Comparison of ENCODE assay signal across 14 mouse cellular contexts in the genomic region with DNA sequence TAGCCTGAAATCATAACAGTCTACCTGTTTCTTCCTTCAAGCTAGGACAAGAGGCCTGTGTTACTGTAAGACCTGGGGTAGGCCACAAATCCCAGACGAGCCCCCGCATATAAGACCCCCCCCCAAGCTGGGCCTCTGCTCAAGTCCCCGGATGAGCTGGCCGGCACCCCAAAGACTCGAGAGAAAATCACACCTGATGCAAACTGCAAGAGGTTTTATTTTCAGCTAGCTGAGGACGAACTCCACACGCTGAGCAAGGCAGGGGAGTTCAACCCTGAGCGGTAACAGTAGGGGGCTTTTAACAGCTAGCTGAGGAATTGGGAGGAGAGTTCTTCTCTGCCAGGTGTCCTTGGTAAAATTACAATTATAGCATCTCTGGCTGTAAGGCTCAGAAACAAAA. TPM values are rescaled to one million over a fixed set of nuclear protein-coding genes. Genes with fewer than 3 reads are reported as not detected.
DNase-seq lines count a peak whose midpoint lies in the region; ATAC-seq lines count a peak whose summit lies in the region.
"Had no signal": no experiment of that assay in that cellular context is flagged by ENCODE, and none has a peak within 500 bp of the region (broad histone marks: within the 10 kb centered on the region; RNA-seq: fewer than 3 reads in every experiment).

No protein-coding gene starts in this region.

- H3K27me3 ChIP-seq in embryonic facial prominence, embryonic 13.5 days: no peaks in the 10 kb centered on the region
- H3K27me3 ChIP-seq in hindbrain, embryonic 16.5 days (replicated peaks; ENCODE audit: control insufficient read depth, insufficient read depth, low read length): no peaks in the 10 kb centered on the region
- no peaks in the 10 kb centered on the region for H3K27me3 ChIP-seq in midbrain, embryonic 12.5 days

- peak; percentile 64 for DNase-seq in R1 (ENCODE audit: low read depth, low spot score)
- no peak for DNase-seq in cerebellum, adult 8-10 months
- DNase-seq in gastrocnemius, adult 8-10 months (ENCODE audit: low spot score in 2 of 2): no peak
- no peak for DNase-seq in thymus, postnatal 14 days
- DNase-seq: cerebellum, adult 11-12 months; gastrocnemius, postnatal 25 days; heart, postnatal 4 days; kidney, postnatal 36 days had no signal

- peak overlapping the region; percentile 20 for H3K4me3 ChIP-seq in embryonic facial prominence, embryonic 13.5 days
- 0 out of 2 replicates have a peak overlapping the region, but pooled peaks have one; percentile 1 for H3K4me3 ChIP-seq in hindbrain, embryonic 16.5 days (ENCODE audit: low read length)
- peak overlapping the region; percentile 18 for H3K4me3 ChIP-seq in midbrain, embryonic 12.5 days

- ATAC-seq in embryonic facial prominence, embryonic 13.5 days (ENCODE audit: insufficient number of reproducible peaks, insufficient read depth, low FRiP score, low TSS enrichment, low read depth): no peak
- no peak for ATAC-seq in hindbrain, embryonic 16.5 days
- ATAC-seq in midbrain, embryonic 12.5 days (ENCODE audit: low FRiP score, low read depth): no peak

- WGBS in embryonic facial prominence, embryonic 13.5 days: 95% methylated on average over 8 of the region's 8 CpGs
- 88% methylated on average over 8 of the region's 8 CpGs for WGBS in hindbrain, embryonic 16.5 days
- WGBS in midbrain, embryonic 12.5 days: 95% methylated on average over 8 of the region's 8 CpGs

- no peaks in the 10 kb centered on the region for H3K9me3 ChIP-seq in embryonic facial prominence, embryonic 13.5 days
- no peaks in the 10 kb centered on the region for H3K9me3 ChIP-seq in hindbrain, embryonic 16.5 days (ENCODE audit: control insufficient read depth, low read length)
- no peaks in the 10 kb centered on the region for H3K9me3 ChIP-seq in midbrain, embryonic 12.5 days

- no peak overlapping the region for H3K9ac ChIP-seq in embryonic facial prominence, embryonic 13.5 days
- H3K9ac ChIP-seq in hindbrain, embryonic 16.5 days (ENCODE audit: low read depth, low read length): no peak overlapping the region
- H3K9ac ChIP-seq in midbrain, embryonic 12.5 days (replicated peaks): no peak overlapping the region

- H3K36me3 ChIP-seq in embryonic facial prominence, embryonic 13.5 days: peaks cover 39% of the 10 kb centered on the region
- H3K36me3 ChIP-seq in hindbrain, embryonic 16.5 days (ENCODE audit: control insufficient read depth, insufficient read depth, low read length): peaks cover 10% of the 10 kb centered on the region; the same call in 1 of the 2 replicates
- peaks cover 39% of the 10 kb centered on the region for H3K36me3 ChIP-seq in midbrain, embryonic 12.5 days

- peaks cover 18% of the 10 kb centered on the region for H3K4me1 ChIP-seq in embryonic facial prominence, embryonic 13.5 days
- H3K4me1 ChIP-seq in hindbrain, embryonic 16.5 days (ENCODE audit: control insufficient read depth, insufficient read depth, low read depth, low read length): peaks cover 18% of the 10 kb centered on the region
- peaks cover 32% of the 10 kb centered on the region for H3K4me1 ChIP-seq in midbrain, embryonic 12.5 days

- no peak overlapping the region for H3K27ac ChIP-seq in embryonic facial prominence, embryonic 13.5 days
- H3K27ac ChIP-seq in hindbrain, embryonic 16.5 days (ENCODE audit: low read depth, low read length): no peak overlapping the region
- H3K27ac ChIP-seq in midbrain, embryonic 12.5 days (replicated peaks): no peak overlapping the region

- H3K4me2 ChIP-seq in embryonic facial prominence, embryonic 13.5 days: peak overlapping the region; percentile 73
- peak overlapping the region; percentile 38 for H3K4me2 ChIP-seq in hindbrain, embryonic 16.5 days (ENCODE audit: low read length)
- H3K4me2 ChIP-seq in midbrain, embryonic 12.5 days (replicated peaks): peak overlapping the region; percentile 34

RNA-seq across cellular contexts. Expression of gene Rnf168, which starts 3.0 kb away (rescaled TPM):
- polyA plus RNA-seq in embryonic facial prominence, embryonic 13.5 days (2015; fragmentation: Nextera tagmentation; extraction: Ambion mirVana): 40.3 and 41.6 TPM in 2 replicates
- polyA plus RNA-seq in hindbrain, embryonic 16.5 days (2015; fragmentation: Nextera tagmentation; extraction: Ambion mirVana): 23.4 and 23.8 TPM in 2 replicates
- polyA plus RNA-seq in midbrain, embryonic 12.5 days (2016; fragmentation: Nextera tagmentation; extraction: Ambion mirVana): 37.4 and 41.0 TPM in 2 replicates
- 10 to 100 TPM in 2 of 4 experiments, 1 to 10 TPM in 2; 8.5 to 11.7 (median 10.2) TPM for total RNA-seq in gastrocnemius, adult 8-10 months (2022)

RNA-seq across cellular contexts. Expression of gene Smco1, which starts 8.9 kb away (rescaled TPM):
- polyA plus RNA-seq in embryonic facial prominence, embryonic 13.5 days (2015; fragmentation: Nextera tagmentation; extraction: Ambion mirVana): 0.18 TPM in 1 of 2 replicates, not detected in the other
- polyA plus RNA-seq in hindbrain, embryonic 16.5 days (2015; fragmentation: Nextera tagmentation; extraction: Ambion mirVana): not detected in 2 replicates
- polyA plus RNA-seq in midbrain, embryonic 12.5 days (2016; fragmentation: Nextera tagmentation; extraction: Ambion mirVana): not detected in 2 replicates
- 10 to 100 TPM; 55.5 to 79.7 (median 66.0) TPM for total RNA-seq in gastrocnemius, adult 8-10 months (2022)
- total RNA-seq: left cerebral cortex, postnatal 14 days; megakaryocyte progenitor cell, adult 5-6 weeks had no signal
- polyA plus RNA-seq: embryonic facial prominence, embryonic 11.5 days had no signal

RNA-seq across cellular contexts. Expression of gene Wdr53, which starts 33.2 kb away (rescaled TPM):
- 21.3 and 23.4 TPM in 2 replicates for polyA plus RNA-seq in embryonic facial prominence, embryonic 13.5 days (2015; fragmentation: Nextera tagmentation; extraction: Ambion mirVana)
- 14.2 and 15.8 TPM in 2 replicates for polyA plus RNA-seq in hindbrain, embryonic 16.5 days (2015; fragmentation: Nextera tagmentation; extraction: Ambion mirVana)
- polyA plus RNA-seq in midbrain, embryonic 12.5 days (2016; fragmentation: Nextera tagmentation; extraction: Ambion mirVana): 14.4 and 16.8 TPM in 2 replicates
- 1 to 10 TPM; 5.5 to 8.0 (median 6.5) TPM for total RNA-seq in gastrocnemius, adult 8-10 months (2022)

RNA-seq across cellular contexts. Expression of gene Fbxo45, which starts 33.3 kb away (rescaled TPM):
- 7.3 and 11.0 TPM in 2 replicates for polyA plus RNA-seq in embryonic facial prominence, embryonic 13.5 days (2015; fragmentation: Nextera tagmentation; extraction: Ambion mirVana)
- polyA plus RNA-seq in hindbrain, embryonic 16.5 days (2015; fragmentation: Nextera tagmentation; extraction: Ambion mirVana): 5.6 and 6.0 TPM in 2 replicates
- polyA plus RNA-seq in midbrain, embryonic 12.5 days (2016; fragmentation: Nextera tagmentation; extraction: Ambion mirVana): 21.5 and 26.8 TPM in 2 replicates
- total RNA-seq in gastrocnemius, adult 8-10 months (2022): 10 to 100 TPM; 15.9 to 20.6 (median 16.7) TPM

RNA-seq across cellular contexts. Expression of gene Ubxn7, which starts 51.8 kb away (rescaled TPM):
- polyA plus RNA-seq in embryonic facial prominence, embryonic 13.5 days (2015; fragmentation: Nextera tagmentation; extraction: Ambion mirVana): 32.3 and 34.5 TPM in 2 replicates
- 17.9 and 18.3 TPM in 2 replicates for polyA plus RNA-seq in hindbrain, embryonic 16.5 days (2015; fragmentation: Nextera tagmentation; extraction: Ambion mirVana)
- 29.1 and 35.8 TPM in 2 replicates for polyA plus RNA-seq in midbrain, embryonic 12.5 days (2016; fragmentation: Nextera tagmentation; extraction: Ambion mirVana)
- 10 to 100 TPM; 10.9 to 15.5 (median 13.3) TPM for total RNA-seq in gastrocnemius, adult 8-10 months (2022)
